Mouse (Mus musculus): Measurements from ENCODE around the gene Dmxl2.

DNA sequence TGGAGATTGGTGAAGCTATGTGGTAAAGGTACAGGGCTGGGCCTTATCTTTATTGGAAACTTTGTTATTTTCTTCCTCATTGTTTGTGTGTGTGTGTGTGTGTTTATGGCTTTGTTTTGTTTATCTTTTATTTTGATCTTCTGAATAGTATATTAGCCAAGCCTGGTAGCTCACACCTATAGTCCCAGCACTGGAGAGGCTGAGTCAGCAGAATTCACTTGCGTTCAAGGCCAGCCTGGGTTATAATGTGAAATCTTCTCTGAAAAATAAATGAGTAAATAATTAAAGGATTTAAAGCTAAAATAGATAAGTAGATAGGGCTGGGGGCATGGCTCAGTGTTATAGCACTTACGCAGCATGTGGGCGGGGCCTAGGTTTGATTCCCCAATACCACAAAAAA lies 36.8 kb upstream of the Dmxl2 start:
- TF ChIP-seq CTCF (IDR thresholded peaks at IDR 0.05; ENCODE audit: low read depth) (no peak), EP300 (IDR thresholded peaks at IDR 0.05; ENCODE audit: low read depth) (no peak)
